Mouse (Mus musculus): ENCODE data around the gene Ppp2r5d. TPM values are rescaled to one million over a fixed set of nuclear protein-coding genes. Genes with fewer than 3 reads are reported as not detected.

The Ppp2r5d gene
- total RNA-seq (2021): 10 to 100 TPM; 91.8 to 94.1 TPM
- long read RNA-seq, transcript Ppp2r5d-201 (15 exons, 2,926 nt): major isoform, 32 of 84 reads
- long read RNA-seq, partial matches to known transcripts: 28 of 84 reads
- long read RNA-seq, other reads (novel, unspliced or antisense): 20 of 84 reads

DNA sequence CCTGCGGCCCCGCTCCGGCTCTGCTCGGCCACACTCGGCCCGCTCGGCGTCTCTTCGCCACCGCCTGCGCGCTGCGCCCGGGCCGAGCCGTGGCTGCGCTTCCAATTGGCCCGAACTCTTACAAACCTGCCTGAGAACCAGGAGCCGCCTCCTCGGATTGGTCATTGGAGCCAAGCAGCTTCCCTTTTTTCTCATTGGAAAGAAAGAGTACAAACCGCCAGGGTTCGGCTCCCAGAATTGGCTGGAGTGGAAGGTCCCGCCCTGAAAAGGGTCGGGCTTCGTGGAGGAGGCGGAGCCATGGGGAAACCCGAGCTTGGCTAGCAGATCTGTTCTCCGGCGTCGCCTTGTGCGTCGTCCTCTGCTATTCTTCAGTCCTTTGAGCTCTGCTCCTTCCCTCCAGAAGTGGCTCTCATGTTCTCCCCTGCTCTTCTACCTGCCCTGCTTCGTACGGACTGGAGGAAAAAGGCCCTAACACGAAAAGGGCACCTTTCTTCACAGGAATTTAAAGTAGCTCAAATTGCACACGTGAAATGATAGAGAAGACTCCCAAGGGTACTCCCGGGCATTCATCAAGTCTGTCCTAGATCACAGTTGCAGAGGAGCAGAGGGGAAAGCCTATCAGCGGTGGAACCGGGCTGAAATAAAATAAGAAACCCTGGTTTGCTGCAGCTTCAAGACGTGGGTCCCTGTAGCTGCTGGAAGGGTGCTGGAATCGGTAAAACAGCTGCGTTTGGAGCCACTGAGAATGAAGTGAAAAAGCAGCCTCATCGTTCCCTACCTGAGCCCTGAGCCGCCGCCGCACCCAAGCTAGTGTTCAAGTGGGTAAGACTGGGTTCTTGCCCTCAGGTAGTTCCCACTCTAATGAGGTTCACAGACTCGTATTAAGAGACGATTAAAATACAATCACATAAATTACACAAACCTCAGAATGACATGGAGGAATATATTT is at the start of gene Ppp2r5d:
Gene Ppp2r5d (minus strand): TSS at position 225 of the 949 bp plus-strand sequence.
- peak; percentile 93 to 94 for DNase-seq (ENCODE audit: low spot score in 2 of 2)

DNA sequence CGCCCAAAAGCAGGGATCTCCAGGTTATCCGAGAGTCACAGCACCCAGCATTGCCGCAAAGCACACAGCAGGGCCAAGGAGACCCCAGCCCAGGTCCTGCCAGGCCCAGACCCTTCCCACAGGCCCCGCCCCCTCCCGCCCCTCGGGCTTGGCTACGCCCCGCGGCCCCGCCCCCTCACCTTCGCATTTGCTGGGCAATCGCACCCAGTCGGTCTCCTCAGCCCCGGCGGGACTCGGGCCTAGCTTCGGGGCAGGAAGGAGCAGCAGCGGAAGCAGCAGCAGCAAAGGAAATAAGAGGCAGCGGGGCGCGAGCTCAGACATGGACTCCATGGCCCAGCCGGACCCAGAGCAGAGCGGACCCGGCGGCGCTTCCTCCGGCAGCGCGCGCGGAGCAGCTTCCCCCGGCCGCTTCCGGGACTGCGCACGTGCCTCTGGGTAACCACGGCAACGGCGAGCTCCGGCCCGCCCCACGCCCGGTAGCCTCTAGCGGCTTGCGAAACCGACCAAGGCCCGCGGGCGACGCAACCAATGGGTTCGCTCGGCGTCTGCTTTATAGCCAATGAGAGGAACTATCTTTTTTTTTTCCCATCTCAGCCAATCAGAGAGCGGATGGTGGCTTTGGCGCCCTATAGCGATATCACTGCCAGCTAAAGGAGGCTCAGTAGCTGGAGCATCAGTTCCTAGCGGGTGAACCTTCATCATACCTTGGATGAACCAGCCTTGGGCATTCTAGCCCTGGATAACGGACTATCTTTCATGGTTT is 47.1 kb upstream of the Ppp2r5d start, which contains the start of gene Cnpy3:
Gene Cnpy3 (minus strand): TSS at position 421 of the 763 bp plus-strand sequence.
- DNase-seq (ENCODE audit: low spot score in 2 of 2): peak; percentile 94 to 97

DNA sequence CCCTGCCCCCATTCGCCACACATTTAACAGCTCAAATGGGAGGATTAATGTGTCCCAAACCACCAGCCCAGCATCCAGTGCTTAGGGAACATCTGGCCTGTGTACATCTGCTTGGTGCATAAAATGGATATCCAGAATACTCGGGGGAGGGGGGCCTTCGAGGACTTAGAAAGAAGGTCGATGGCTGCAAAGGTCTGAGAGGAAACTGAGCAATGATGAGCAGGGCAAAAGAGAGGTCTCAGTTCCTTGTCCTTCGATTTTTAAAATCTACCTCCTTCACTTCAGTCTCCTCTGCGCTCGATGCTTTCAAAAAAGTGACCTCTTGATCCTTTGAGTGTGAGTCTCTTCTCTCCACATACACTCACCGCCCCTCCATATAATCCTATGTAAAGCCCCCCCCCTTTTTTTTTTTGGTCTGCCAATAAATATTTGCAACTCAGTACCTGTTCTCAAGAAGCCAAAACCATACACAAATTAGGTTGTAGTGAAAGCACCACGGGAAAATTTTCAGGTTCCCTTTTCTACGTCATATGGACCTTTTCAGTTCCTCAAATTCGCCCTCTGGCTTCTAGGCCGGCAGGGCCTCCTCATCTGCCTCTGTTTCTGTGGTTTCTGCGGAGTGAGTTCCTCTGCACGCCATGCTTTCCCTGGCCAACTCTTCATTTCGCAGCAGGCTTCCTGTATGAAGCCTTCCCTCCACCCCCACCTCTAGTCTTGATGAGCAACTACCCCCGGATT is 46.3 kb upstream of the Ppp2r5d start:
- DNase-seq (ENCODE audit: low spot score in 2 of 2): no peak

DNA sequence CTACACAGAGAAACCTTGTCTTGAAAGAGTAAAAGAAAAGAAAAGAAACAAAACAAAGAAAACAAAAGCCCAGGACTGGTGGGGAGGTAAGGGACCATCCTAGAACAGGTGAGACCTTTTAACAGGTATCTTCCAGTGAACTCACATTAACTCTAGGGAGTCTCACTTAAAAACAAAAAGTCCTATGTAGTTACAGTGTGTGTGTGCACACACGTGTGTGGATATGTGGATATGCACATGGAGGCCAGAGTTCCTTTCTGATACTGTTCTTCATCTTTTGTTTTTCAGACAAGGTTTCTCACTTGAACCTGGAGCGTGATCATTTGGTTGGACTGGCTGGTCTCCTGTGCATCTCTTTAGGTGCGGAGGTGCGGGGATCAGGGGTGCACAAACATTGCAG is 45.7 kb upstream of the Ppp2r5d start:
- DNase-seq (ENCODE audit: low spot score in 2 of 2): no peak

DNA sequence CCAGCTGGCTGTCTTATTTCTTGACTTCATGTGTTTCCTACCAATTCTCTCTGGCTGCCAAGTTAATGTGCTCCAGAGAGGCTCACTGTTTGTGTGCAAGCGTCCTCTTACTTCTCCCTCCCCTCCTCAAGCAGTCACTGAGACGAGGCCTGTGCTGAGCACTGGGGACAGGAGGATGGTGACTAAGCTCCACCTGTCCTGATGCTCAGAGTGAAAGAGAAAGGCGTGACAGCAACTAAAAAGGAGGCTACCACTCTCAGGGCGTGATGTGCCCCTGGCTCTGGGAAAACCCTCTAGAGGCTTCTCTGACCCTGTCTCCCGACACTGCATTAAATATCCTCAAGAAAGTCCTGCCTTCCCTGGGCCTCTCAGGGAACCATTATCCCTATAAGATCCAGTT is 44.4 kb upstream of the Ppp2r5d start:
- DNase-seq (ENCODE audit: low spot score in 2 of 2): no peak

DNA sequence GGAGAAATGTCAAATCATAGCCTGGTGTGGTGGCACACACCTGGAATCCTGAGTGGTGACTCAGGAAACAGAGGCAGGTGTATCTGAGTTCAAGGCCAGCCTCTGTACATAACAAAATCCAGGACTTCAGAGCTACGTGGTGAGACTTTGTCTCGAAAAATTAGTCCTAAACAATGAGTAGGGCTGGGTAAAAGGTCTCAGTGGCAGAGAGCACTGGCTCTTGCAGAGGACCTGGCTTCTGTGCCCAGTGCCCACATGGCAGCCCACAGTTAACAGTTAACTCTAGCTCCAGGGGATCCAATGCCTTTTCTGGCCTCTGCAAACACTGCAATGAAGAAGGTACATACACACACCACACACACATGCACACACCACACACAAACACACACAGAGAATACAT is 42.9 kb upstream of the Ppp2r5d start:
- DNase-seq (ENCODE audit: low spot score in 2 of 2): no peak

DNA sequence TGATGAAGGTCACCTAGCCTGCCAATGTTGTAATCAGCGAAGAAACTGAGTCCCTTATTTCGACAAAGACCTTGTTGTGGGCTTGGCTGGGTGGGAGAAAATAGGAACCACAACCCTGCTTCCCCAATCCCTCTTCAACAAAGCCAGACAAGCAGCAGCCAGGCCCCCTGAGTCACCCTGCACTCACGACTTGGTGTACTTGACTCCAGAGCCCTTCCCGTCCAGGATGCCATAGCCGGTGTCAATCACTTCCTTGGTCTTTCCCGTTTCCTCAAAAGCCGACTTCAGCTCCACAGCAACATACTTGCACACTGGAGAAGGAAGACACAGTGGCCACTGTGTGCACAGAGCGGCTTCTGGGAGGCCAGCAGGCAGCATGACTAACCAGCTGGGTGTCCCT is 42.3 kb upstream of the Ppp2r5d start:
- no peak for DNase-seq (ENCODE audit: low spot score in 2 of 2)

DNA sequence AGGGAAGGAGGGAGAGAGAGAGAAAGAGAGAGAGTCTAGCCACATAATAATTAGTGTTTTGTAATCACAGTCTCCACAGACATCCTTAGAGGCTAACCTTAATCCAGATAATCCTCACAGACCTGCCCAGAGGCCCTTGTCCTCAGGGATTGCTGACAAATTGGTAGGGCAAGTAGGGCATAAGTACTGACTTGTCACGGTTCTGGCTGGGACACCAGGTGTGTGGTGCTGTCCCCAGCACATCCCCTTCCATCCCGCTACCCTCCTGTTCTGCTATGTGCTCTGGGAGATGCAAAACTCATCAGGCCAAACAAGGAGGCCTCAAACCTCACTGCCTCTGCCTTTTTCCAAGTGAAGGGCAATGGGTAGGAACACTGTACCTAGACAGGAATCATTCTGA is 40.6 kb upstream of the Ppp2r5d start:
- DNase-seq (ENCODE audit: low spot score in 2 of 2): no peak

DNA sequence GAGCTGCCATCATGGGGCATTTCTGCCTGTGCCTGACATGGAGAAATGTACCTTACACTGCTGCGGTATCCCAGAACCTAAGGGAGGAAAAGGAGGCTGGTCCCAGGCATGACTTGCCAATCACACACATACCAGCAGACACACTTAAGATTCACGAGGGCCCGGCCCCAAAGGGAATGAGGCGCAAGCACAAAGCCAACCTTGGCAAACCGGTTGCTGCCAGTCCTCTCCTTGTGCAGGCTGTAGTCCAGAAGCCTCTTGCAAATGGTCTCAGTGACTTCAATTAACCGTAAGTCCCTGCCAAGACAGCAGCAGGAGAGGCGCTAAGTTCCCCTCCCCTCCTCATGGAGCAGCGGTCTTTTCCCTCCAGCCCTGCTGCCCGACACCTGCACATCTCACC is 38.1 kb upstream of the Ppp2r5d start:
- no peak for DNase-seq (ENCODE audit: low spot score in 2 of 2)

DNA sequence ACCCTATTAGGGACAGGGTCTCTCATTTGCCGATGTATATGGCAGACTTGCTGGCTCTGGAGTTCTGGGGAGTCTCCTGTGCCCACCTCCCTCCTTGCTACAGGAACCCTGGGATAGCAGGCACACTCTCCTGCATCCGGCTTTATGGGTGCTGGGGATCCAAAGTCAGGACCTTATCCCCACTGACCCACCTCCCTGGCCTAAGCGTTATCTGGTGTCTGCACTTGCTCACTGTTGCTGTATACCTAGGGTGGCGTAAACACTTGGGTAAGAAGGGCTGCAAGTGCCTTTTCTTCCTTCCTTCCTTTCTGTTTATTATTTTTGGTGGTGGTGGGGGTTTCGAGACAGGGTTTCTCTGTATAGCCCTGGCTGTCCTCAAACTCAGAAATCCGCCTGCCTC is 36.4 kb upstream of the Ppp2r5d start:
- DNase-seq (ENCODE audit: low spot score in 2 of 2): no peak

DNA sequence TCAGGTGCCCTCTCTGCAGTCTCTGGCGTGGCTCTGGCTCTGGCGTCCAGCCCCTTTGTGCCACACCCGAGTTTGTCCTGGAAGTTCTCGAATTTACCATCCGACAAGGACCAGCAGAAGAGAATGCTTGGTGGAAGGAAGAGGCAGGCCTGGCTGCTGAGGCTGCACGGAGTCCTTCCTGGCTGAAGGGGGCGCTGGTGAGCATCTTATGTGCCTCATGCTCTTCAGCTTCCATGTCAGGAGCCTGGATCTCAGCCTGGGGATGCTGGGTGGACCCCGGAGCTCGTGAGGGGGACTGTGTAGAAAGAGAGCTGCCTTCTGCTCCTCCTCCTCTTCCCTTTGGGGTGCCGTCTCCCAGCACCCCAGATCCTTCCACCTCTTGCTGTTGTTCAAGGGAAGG is 31.2 kb upstream of the Ppp2r5d start:
- peak in 1 of 2 experiments; percentile 49 for DNase-seq (ENCODE audit: low spot score in 2 of 2)

DNA sequence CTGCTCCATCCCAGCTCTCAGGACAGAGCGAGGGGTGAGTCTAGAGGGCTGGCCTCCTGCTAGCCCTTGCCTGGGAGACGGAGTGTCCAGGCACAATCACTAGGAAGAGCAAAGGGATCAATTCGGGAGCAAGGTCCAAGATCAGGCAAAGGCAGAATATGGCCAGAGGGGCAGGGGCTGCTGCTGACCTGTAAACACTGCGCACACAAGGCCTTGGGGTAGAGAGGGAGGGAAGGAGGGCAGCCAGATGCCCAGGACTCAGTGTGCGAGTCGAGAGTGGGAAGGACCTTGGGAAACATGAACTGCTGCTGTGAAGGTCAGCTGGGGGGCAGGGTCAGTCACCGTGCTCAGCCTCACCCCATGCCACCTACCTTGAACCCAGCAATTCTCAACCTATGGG is 30.4 kb upstream of the Ppp2r5d start:
- DNase-seq (ENCODE audit: low spot score in 2 of 2): no peak

DNA sequence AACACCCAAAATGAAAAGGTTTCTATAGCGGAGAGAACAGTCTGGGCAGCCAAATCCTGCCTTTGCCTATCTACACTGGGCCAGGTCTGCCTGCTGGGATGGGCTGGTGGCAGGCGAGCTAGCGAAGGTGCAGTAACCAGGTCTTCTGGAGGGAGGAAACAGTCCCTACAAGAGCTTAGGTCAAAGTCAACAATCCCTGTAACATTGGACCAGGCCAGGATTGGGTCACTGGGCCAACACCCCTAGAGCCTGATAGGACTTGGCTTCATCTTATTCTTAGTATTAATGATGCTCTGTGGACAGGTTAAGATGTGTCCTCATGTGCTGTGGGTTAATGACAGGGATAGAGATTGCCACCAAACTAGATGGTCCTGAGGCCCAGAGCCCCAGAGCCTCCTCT is 29.1 kb upstream of the Ppp2r5d start:
- DNase-seq (ENCODE audit: low spot score in 2 of 2): no peak

DNA sequence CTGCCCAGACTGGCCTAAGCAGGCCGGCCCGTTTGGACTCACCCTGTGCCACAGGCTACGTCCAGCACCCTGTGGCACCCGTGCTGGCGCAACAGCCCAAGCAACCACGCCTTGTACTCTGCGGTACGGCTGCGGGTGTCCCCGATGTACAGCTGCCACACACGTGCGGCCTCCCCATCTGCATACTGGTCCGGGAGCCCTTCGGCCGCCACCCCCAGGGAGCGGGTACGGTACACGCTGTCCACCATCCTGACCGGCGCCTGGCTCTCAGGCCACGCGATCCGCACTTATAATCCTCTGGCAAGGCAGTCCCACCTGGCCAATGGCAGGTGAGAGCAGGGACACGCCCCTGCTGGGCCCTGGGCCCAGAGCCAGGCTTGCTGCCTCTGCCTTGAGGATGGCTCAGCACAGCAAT is 24.0 kb upstream of the Ppp2r5d start, which contains the start of gene Gnmt:
Gene Gnmt (minus strand): TSS at position 265 of the 415 bp plus-strand sequence.
- DNase-seq (ENCODE audit: low spot score in 2 of 2): no peak

DNA sequence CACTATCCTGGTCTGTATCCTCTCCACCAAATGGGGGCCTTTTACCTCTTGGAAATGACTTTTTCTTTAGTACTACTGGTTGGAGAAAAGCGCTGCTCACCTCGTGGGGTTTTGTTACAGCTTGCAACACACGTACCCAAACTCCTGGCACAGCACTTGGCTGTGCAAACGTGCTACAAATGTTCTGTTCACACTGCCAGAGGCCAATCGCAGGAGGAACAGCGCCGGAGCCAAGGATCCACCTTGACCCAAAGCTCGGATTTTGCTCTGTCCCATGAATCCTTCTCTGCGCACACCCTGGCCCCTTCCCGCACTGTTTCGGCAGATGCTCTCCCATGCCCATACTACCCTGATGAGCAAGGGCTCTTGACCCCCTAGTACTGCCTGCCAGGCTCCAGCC is 23.6 kb upstream of the Ppp2r5d start:
- no peak for DNase-seq (ENCODE audit: low spot score in 2 of 2)

DNA sequence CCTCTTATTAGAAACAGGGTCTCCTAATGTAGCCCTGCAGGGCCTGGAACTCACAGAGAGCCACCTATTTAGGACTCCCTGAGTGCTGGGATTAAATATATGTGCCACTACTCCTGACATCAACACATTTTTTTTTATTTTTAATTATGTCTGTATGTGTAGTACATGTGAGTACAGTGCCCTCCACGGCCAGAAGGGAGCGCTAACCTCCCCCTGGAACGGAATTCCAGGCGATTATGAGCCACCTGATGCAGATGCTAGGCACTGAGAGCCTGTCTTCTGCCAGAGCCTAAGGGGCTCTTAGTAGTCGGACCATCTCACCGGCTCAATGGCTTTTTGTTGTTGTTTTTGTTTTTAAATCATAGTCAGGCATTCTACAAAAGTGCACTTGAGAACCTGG is 23.1 kb upstream of the Ppp2r5d start:
- DNase-seq (ENCODE audit: low spot score in 2 of 2): no peak

DNA sequence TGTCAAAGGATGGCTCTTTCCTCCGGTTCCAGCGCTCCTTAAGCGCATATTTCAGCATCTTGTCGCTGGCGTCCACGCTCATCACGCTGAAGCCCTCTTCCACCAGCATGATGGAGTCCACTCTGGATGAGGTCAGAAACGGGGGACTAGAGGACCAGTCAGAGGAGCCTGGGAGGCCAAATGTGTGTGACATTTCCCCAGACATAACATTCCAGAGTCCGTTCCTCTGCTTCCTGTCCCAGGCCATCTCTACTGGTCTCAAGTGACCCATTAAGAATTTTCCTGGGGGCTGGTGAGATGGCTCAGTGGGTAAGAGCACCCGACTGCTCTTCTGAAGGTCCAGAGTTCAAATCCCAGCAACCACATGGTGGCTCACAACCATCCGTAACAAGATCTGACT is 22.4 kb upstream of the Ppp2r5d start:
- no peak for DNase-seq (ENCODE audit: low spot score in 2 of 2)

DNA sequence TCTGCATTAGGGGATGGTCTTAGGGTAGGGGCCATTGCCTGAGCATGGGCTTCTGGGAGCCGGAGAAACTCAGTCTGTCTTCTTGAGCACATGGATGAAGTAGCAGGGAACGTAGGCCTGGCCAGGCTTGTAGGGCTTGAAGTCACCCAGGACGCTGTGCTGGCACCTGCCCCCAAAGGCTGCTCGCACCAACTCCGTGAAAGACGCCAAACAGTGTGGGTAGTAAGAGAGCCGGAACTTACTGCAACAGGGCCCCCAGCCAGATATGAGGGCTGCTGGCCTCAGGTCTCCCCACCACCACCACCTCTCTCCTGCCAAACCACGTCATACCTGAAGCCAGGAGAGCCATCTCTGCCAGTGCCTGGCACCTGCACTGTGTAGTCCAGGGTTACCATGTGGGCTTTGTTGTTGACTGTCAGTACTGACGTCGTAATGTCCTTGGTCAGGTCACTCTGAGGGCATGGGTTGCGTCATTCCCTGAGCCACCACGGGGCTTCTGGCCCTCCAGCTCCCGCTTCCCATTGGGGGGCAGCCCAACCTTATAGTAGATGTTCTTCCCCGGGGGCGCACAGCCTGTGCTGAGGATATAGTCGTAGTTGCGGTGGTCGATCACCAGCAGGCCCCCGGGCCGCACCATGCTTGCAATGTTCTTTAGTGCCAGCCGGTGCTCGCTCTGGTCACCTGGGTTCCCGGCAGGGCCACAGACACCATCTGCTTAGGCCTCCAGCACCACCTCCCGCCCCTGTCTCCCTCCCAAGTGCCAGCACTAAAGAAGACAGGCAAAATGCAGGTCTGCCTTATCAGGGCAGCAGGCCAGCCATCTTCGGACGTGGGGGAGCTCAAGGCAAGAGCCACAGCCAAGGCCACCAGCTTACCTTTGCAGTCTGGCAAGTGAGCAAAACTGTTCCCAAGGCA is 21.1 kb upstream of the Ppp2r5d start:
- DNase-seq (ENCODE audit: low spot score in 2 of 2): no peak

DNA sequence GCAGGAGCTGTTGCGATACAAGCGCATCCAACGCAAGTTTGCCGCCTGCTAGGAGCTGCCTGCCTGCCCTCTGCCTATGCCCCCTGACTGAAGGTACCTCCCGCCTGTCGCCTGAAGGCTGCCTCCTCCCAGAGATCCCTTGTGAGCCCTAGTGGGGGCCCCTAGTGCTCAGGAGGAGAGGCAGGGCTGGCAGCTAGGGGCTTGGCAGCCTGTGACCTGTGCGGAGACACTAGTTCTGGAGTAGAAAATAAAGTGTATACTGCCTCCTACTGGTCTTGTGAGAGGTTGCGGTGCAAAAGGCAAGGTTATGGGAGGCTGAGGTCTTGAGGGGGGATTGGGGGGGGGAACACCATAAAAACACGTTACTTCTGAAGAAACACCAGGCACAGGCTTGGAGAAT is 20.4 kb upstream of the Ppp2r5d start:
- DNase-seq (ENCODE audit: low spot score in 2 of 2): peak in 1 of 2 experiments; percentile 43

DNA sequence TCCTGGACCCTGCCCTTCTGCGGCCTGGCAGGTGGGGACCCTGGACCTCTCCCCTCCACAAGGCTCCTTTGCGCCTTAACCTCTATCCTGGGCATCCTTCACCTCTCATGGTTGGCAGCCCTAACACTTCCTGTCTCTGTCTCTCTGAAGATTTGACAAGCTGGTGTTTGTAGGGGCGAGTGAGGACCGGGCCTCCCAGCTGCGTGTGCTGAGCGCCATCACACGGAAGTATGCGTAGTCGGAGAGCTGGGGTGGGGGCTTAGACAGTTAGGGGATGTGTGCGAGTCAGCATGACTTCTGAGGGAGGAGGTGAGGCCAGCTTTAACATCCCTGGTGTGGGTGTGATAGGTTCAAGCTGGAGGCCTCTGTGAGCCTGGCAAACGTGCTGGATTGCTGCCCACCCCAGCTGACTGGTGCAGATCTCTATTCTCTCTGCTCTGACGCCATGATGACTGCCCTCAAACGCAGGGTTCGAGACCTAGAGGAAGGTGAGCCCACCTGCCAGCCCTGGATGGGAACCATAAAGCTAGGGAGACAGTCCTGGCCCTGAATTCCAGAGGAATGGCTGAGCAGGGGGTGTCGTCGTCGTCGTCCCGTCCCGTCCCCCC is 19.7 kb upstream of the Ppp2r5d start:
- no peak for DNase-seq (ENCODE audit: low spot score in 2 of 2)

Data from layer of hippocampus, postnatal 10 days (tissue).